In the genomic region with DNA sequence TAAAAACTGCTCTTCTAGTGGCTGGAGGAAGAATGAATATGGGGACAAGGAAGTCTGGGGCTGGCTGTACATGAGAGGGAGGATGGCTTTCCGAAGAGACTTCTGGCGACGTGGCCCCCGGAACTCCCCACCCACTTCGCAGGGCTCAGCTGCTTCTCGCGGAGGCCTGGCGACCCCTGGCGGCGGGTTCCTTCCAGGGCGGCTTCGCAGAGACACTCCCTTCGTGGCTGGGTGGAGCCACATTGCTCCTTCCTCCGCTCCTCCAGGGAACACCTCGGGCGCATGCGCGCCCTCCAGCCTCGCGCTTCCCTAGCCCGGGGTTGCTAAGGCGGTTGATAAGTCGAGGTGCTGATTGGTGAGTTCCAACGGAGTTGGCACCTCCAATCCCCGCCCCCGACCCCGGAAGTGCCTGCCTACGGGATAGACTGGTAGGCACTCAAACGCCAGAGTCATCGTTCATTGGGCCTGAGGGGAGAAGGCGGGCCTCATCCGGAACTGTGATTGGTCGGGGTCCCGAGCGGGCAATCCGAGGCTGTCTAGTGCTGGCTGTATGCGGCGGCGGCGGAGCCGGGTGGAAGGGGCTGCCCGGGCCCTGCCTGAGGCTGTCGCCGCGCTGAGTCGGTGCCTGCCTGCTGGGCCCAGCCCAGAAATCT, we compare ENCODE assay signal across 8 mouse cellular contexts. TPM values are rescaled to one million over a fixed set of nuclear protein-coding genes. Genes with fewer than 3 reads are reported as not detected.
A peak's percentile ranks its signal among the peaks of the same experiment; 100 is the strongest.
DNase-seq lines count a peak whose midpoint lies in the region; ATAC-seq and TF ChIP-seq lines count a peak whose summit lies in the region.

A gene (plus strand): TSS at position 535 of the 653 bp plus-strand sequence.

- no peak for TF ChIP-seq POLR2A in liver, adult 2 months (IDR thresholded peaks at IDR 0.05; ENCODE audit: extremely low read depth, insufficient read depth, low read length)
- peak; percentile 78 for TF ChIP-seq POLR2A in myocyte (IDR thresholded peaks at IDR 0.05; ENCODE audit: insufficient read length, low read depth)

- DNase-seq in B cell, adult 2 months, result peak; percentile 99
- DNase-seq in brain, adult 2 months (ENCODE audit: low read depth, low spot score), result peak; percentile 100
- peak; percentile 100 for DNase-seq in heart, embryonic 10.5 days (ENCODE audit: low spot score)
- DNase-seq in liver, adult 2 months (ENCODE audit: extremely low read depth, low read depth, low spot score), result peak; percentile 97
- peak; percentile 99 for DNase-seq in splenic B cell, adult 2 months (ENCODE audit: low read depth, low spot score)

- no peaks in the 10 kb centered on the region for H3K9me3 ChIP-seq in heart, embryonic 10.5 days
- no peaks in the 10 kb centered on the region for H3K9me3 ChIP-seq in kidney, embryonic 16.5 days (ENCODE audit: low read length)

- H3K36me3 ChIP-seq in heart, embryonic 10.5 days, result peaks cover 12% of the 10 kb centered on the region
- H3K36me3 ChIP-seq in kidney, embryonic 16.5 days (ENCODE audit: insufficient read depth, low read length), result no peaks in the 10 kb centered on the region
- H3K36me3 ChIP-seq in liver, adult 2 months (ENCODE audit: control insufficient read depth, insufficient read depth, low read length), result no peaks in the 10 kb centered on the region
- no peaks in the 10 kb centered on the region for H3K36me3 ChIP-seq in myocyte (ENCODE audit: control insufficient read depth, insufficient read depth)
- H3K36me3 ChIP-seq in splenic B cell, adult 2 months (ENCODE audit: control insufficient read depth, insufficient read depth, low read length, poor library complexity, severe bottlenecking), result peaks cover 2% of the 10 kb centered on the region; the same call in 1 of the 2 replicates

- WGBS in heart, embryonic 10.5 days, result under 1% methylated on average over 46 of the region's 46 CpGs
- WGBS in kidney, embryonic 16.5 days, result under 1% methylated on average over 46 of the region's 46 CpGs
- under 1% methylated on average over 46 of the region's 46 CpGs for WGBS in liver, adult 2 months

- H3K4me3 ChIP-seq in heart, embryonic 10.5 days, result peak within 1 kb of the TSS; percentile 78
- H3K4me3 ChIP-seq in kidney, embryonic 16.5 days (ENCODE audit: low read length), result peak within 1 kb of the TSS; percentile 74
- peak within 1 kb of the TSS; percentile 64 for H3K4me3 ChIP-seq in liver, adult 2 months (ENCODE audit: insufficient read depth, low read depth, low read length)
- peak within 1 kb of the TSS; percentile 30 for H3K4me3 ChIP-seq in myocyte

- peaks cover 57% of the 10 kb centered on the region for H3K4me1 ChIP-seq in heart, embryonic 10.5 days
- H3K4me1 ChIP-seq in kidney, embryonic 16.5 days (ENCODE audit: insufficient read depth, low read length), result peaks cover 34% of the 10 kb centered on the region
- H3K4me1 ChIP-seq in liver, adult 2 months (ENCODE audit: control insufficient read depth, insufficient read depth, low read length), result peaks cover 5% of the 10 kb centered on the region

- peak; percentile 93 for TF ChIP-seq CTCF in liver, adult 2 months (IDR thresholded peaks at IDR 0.05; ENCODE audit: low read depth, low read length)

- H3ac ChIP-seq in myocyte (ENCODE audit: control insufficient read depth, insufficient read length), result no peak within 1 kb of the TSS

- H3K4me2 ChIP-seq in kidney, embryonic 16.5 days (replicated peaks; ENCODE audit: low read depth, low read length), result peak within 1 kb of the TSS; percentile 76
- H3K4me2 ChIP-seq in myocyte (ENCODE audit: low read depth), result peak within 1 kb of the TSS; percentile 97

- peak within 1 kb of the TSS; percentile 86 for H3K27ac ChIP-seq in heart, embryonic 10.5 days
- H3K27ac ChIP-seq in kidney, embryonic 16.5 days (ENCODE audit: low read length), result peak within 1 kb of the TSS; percentile 90
- peak within 1 kb of the TSS; percentile 16 for H3K27ac ChIP-seq in liver, adult 2 months (replicated peaks; ENCODE audit: insufficient read depth, low read depth, low read length)

- ATAC-seq in erythroblast, adult 5-6 weeks (replicated peaks; ENCODE audit: low FRiP score, poor library complexity, severe bottlenecking), result peak; percentile 86
- ATAC-seq in kidney, embryonic 16.5 days (ENCODE audit: low FRiP score, low TSS enrichment), result peak; percentile 96

- peak within 1 kb of the TSS; percentile 72 for H3K9ac ChIP-seq in kidney, embryonic 16.5 days (replicated peaks; ENCODE audit: low read length)
- H3K9ac ChIP-seq in liver, adult 2 months (ENCODE audit: low read depth, low read length), result peak within 1 kb of the TSS; percentile 55

- H3K27me3 ChIP-seq in heart, embryonic 10.5 days (ENCODE audit: insufficient read depth, poor library complexity, severe bottlenecking), result peaks cover 7% of the 10 kb centered on the region; the same call in 1 of the 2 replicates
- H3K27me3 ChIP-seq in kidney, embryonic 16.5 days (ENCODE audit: insufficient read depth, low read length), result no peaks in the 10 kb centered on the region
- no peaks in the 10 kb centered on the region for H3K27me3 ChIP-seq in liver, adult 2 months (ENCODE audit: control insufficient read depth, insufficient read depth, low read length)
- no peaks in the 10 kb centered on the region for H3K27me3 ChIP-seq in myocyte (ENCODE audit: control insufficient read depth, insufficient read depth, insufficient read length)
- H3K27me3 ChIP-seq in splenic B cell, adult 2 months (ENCODE audit: control insufficient read depth, insufficient read depth, low read length, poor library complexity, severe bottlenecking), result no peaks in the 10 kb centered on the region

- H3K79me2 ChIP-seq in liver, adult 2 months (ENCODE audit: control insufficient read depth, insufficient read depth, low read length), result no peaks in the 10 kb centered on the region
- H3K79me2 ChIP-seq in myocyte (ENCODE audit: control insufficient read depth, insufficient read depth), result peaks cover 12% of the 10 kb centered on the region

TF ChIP-seq in myocyte, 11 proteins besides CTCF, POLR2A, EP300 and RAD21:
- TF ChIP-seq POLR2AphosphoS2 (IDR thresholded peaks at IDR 0.05; ENCODE audit: insufficient read length, low read depth) (peak; percentile 52), E2F4 (IDR thresholded peaks at IDR 0.05; ENCODE audit: insufficient read depth) (peak; percentile 94), MYOG (IDR thresholded peaks at IDR 0.05; ENCODE audit: control insufficient read depth in 1 of 3, insufficient read depth in 1 of 3, insufficient read length in 2 of 3, low read depth in 2 of 3) (peak in 2 of 3 experiments; percentile 49 to 79), MYOD1 (IDR thresholded peaks at IDR 0.05; ENCODE audit: control insufficient read depth in 1 of 3, insufficient read length in 2 of 3, low read depth in 2 of 3) (peak in 2 of 3 experiments; percentile 65 to 67), MAX (IDR thresholded peaks at IDR 0.05; ENCODE audit: low read depth) (no peak), SRF (IDR thresholded peaks at IDR 0.05; ENCODE audit: control insufficient read depth, insufficient read length, low read depth) (peak; percentile 50)

RNA-seq across cellular contexts. Expression of the gene that starts here (rescaled TPM):
- 1.0 and 1.9 TPM in 2 replicates for total RNA-seq in erythroblast, adult 5-6 weeks (2015; ENCODE audit: low replicate concordance)
- total RNA-seq in erythroblast, adult 5-6 weeks (2017; ENCODE audit: low replicate concordance), result 7.5 and 8.2 TPM in 2 replicates
- 32.7 and 33.5 TPM in 2 replicates for polyA plus RNA-seq in heart, embryonic 10.5 days (2016; fragmentation: Nextera tagmentation; extraction: Ambion mirVana)
- 38.2 and 45.5 TPM in 2 replicates for polyA plus RNA-seq in kidney, embryonic 16.5 days (2015; fragmentation: Nextera tagmentation; extraction: Ambion mirVana)
- total RNA-seq in liver, adult 2 months (2014; rRNA removed), result 0.09 and 0.34 TPM in 2 replicates
- 0.15 and 0.45 TPM in 2 replicates for polyA plus RNA-seq in liver, adult 2 months (2012; rRNA removed)
- polyA plus RNA-seq in myocyte (2012; fragmentation: generic; extraction: Trizol), result 6.6 TPM

Comparison
In these comparisons a context has a peak if more than half of its experiments do, and no peak if none do; other contexts are left out.
1. Peak in every context shown above with its lines: DNase-seq, ATAC-seq, H3K4me3 ChIP-seq and H3K27ac ChIP-seq.
2. Peak in DNase-seq, H3K4me3 ChIP-seq, H3K27ac ChIP-seq and H3K9ac ChIP-seq in liver, adult 2 months; RNA of the gene not detected or under 1 TPM.
3. H3K27ac ChIP-seq: peak in every context shown above with its lines; median percentile 90 in kidney, embryonic 16.5 days; 86 in heart, embryonic 10.5 days; 16 in liver, adult 2 months.